Mouse (Mus musculus) spleen, adult 12 weeks (tissue): ENCODE data around the gene Jazf1.
A peak's percentile ranks its signal among the peaks of the same experiment; 100 is the strongest.

Experiments used
- DNase-seq: peaks from one replicate; pipeline ENCODE4 v3.0.0; 2022; ENCODE audit warnings: low spot score

Jazf1 gene

GRCm38 (mm10) chr6:53010286-53010685 is 58.1 kb downstream of the Jazf1 start:
- no peak for DNase-seq

DNA sequence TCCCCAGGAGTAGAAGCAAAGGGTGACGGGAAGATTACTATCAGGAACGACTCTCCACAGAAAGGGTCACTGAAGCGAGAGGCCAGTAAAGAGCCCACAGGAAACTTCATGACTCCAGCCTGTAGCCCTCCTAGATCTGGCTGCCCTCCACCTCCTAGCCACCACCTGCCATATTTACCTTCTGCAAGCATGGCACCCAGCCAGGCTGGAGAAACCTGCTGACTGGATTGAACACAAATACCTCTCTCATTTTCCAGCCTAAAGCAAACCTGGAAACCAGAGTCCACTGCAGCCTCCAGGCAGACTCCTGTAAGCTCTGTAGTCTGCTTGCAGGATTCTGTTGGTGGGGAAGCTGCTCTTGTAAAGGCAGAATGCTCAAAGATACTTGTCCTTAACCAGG is 62.4 kb downstream of the Jazf1 start:
- no peak for DNase-seq

GRCm38 (mm10) chr6:53005544-53005943 is 62.9 kb downstream of the Jazf1 start:
- DNase-seq, result no peak

GRCm38 (mm10) chr6:52990816-52991215 is 77.6 kb downstream of the Jazf1 start:
- DNase-seq, result no peak

DNA sequence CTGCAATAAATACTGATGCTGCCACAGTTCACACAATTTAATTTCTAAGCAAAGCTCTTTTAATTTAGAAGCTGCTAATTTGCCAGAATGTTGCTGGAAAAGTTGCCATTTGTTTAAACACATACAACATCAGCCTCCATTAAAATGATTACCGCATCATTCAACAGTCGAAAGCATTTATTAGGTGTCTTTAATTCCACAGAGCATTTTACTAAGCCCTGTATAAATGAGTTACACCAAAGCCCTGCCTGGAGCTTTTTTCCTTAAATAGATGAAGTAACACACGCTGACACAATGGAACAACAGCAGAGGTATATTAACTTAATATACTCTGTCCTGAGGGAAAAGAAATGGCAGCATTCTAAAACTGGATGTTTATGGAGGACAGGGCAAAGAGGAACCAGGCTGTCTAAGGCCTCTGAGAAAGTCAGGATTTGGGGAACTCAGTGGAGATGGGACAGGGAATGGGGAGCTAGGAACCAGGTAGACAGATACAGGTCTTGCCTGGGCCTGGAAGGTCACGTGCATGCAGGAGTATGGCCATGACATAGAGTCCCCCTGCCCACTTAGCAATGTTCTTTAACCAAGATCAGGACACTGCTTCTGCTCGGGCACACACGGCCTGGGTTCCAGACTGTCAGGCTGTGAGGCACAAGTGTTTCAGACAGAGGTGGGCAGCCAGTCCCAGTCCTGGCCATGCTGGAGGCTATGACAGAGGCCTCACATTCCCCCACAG is 80.4 kb downstream of the Jazf1 start:
- DNase-seq, result no peak

- DNase-seq, result no peak
Observed at GRCm38 (mm10) chr6:52987391-52987790, 81.0 kb downstream of the Jazf1 start.

DNA sequence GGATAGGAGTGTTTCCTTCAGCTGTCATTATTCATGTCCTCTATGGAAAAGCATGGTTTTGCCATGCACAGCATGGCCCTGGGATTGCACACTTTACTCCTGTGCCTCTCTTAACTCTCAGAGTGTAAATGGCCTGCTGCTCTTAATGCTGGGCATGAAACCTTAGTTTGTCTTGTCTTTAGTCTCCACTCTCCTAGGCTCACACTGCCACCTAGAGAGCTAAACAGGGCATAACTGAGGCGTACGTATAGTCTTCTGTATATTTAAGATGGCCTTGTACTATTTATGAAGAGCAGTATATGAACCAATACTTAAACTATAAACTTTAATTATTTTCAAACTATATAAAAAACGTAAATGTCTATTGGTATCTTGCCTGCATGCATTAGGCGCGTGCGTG is 86.3 kb downstream of the Jazf1 start:
- DNase-seq, result no peak

DNA sequence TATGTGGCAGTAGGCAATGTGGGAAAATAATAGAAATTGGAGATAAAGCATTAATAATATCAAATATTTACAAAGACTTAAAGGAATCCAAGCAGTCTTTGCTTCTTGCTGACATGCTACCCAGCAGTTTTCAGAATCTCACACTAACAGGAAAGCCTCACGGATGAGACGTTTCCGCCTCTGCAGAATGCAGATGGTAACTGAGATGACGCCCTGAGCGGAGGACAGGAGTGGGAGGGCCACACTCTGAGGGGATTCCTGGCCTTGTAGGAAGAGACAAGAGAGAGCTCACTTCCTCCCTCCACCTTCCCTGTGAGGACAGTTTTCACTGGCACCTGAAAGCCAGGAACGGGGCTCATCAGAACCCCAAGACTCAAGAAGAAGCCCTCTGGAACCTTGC is 88.9 kb downstream of the Jazf1 start:
- no peak for DNase-seq

DNA sequence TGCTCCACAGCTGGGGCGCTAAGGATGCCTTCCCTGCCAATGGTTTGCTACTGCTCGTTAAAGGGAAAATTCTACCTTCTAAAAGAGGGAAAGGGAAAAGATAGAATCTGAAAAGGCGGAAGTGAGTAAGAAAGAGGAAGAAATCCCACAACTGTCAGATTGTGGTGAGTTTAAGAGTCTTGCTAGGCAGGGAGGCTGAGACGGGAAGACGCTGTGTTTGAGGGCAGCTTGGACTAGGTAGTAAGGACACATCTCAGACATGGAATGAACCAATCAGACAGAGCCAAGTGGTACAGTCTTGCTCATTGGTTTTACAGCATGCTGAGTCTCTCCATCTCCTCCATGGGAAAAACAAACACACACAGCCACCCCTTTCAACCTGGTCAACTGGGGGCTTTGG is 95.1 kb downstream of the Jazf1 start:
- DNase-seq, result no peak

DNA sequence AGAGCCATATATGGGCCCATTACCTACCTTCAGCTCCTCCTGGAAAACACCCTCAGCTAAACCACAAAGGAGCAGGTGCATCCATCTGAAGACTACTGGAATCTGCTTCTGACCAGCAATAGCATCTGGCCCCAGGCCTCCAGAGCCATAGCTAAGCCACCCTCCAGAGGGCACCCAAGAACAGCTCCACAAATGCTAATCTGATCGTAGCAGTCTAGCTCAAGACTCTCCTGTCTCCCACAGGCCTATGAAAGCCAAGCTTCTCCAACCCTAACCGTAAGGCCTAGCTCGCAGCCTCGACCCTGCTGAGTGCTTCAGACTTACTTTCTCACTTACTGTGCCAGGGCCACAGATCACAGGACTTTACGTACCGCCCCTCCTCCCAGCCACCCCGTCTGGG is 96.3 kb downstream of the Jazf1 start:
- no peak for DNase-seq

- peak; percentile 8 for DNase-seq
Observed at GRCm38 (mm10) chr6:52969717-52970261, 98.6 kb downstream of the Jazf1 start.

- no peak for DNase-seq
Observed at GRCm38 (mm10) chr6:52968346-52968891, 100.0 kb downstream of the Jazf1 start.

DNA sequence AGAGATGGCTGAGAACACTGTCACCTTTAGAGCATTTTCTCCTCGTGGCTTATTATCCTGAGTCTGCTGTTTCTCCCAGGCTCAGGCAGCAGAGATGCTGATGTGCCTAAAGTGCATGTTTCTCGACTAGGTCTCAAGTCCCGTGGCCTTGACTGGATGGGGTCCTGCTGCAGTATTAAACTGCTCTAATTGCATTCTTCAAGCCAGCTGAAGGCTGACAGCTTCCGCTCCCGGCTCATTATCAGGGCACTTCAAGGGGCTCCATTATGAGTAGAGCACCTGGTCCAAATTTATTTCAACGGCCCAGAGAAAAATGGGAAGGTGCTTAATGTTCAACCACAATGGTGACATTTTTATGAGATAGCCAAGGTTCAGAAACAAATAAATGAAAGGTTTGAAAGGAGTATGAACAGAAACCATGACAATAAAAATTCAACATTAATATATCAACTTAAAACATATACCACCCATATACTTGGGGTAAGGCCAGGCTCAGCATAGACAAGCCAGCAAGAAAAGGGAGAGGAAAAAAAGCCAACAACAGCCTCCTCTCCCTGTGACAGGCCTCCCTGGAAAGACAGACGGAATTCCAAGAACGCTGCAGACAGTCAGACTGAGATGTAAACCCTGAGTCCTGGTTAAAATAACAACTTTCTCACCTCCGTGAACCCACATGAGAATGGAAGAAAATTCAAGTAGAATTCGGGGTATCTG is 100.7 kb downstream of the Jazf1 start:
- no peak for DNase-seq

DNA sequence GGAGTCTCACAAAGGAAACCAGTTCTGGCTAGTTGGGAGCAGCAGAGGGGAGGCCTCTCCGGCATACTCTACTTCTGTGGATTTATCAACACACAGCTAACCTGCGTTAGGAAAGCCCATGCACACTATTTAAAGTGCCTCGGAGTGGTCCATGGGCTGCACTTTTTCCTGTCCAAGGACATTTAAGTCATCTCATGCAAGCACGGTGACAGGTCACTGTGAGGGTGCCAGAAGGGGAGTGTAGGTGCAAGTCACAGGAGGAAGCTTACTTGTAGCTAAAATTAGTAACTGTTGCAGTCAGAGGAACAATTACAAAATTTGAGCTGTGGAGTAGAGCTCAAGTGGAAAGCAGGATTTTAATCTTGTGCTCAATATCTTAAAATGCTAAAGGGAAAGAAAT is 102.4 kb downstream of the Jazf1 start:
- no peak for DNase-seq

GRCm38 (mm10) chr6:52965340-52965739 is 103.1 kb downstream of the Jazf1 start:
- DNase-seq, result no peak

DNA sequence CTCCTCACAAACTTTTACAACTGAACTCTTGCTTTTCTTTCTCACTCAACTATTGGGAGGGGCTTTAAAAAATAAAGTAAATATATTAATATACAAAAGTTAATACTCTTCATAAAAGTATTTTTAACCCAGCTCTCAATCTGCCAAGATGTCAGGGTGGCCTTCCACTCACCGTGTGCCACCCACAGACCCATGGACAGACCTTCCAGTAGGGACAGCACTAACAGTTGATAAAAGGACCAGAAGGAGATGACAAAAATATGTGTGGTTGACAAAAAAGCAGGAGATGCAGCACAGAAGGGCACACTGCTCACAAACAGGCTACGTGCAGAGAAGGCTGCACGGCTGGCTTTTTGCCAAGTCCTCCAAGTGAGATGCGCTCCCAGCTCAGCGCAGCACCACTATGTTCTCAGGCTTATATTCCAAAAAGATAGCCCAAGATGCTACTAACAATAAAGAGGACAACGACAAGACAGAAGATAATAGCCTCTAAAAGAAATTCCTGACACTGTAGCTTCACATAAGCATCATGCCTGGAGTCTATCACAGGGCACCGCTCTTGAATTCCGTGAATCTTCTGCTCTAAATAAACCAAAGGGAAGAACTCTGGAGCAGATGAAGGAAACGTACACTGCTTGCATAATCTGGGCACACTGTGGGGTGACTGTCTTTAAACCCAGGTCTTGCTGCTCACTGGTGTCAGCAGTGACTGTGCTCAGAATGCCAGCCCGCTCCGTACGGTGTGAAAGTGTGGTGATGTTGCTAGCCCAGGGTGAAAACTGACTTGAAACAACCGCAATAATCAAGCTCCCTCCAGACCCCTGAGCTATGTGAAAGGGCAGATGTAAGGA is 104.4 kb downstream of the Jazf1 start:
- no peak for DNase-seq

- DNase-seq, result no peak
Observed at GRCm38 (mm10) chr6:52963430-52963732, 105.0 kb downstream of the Jazf1 start.

GRCm38 (mm10) chr6:52962600-52963429 is 105.6 kb downstream of the Jazf1 start:
- no peak for DNase-seq

DNA sequence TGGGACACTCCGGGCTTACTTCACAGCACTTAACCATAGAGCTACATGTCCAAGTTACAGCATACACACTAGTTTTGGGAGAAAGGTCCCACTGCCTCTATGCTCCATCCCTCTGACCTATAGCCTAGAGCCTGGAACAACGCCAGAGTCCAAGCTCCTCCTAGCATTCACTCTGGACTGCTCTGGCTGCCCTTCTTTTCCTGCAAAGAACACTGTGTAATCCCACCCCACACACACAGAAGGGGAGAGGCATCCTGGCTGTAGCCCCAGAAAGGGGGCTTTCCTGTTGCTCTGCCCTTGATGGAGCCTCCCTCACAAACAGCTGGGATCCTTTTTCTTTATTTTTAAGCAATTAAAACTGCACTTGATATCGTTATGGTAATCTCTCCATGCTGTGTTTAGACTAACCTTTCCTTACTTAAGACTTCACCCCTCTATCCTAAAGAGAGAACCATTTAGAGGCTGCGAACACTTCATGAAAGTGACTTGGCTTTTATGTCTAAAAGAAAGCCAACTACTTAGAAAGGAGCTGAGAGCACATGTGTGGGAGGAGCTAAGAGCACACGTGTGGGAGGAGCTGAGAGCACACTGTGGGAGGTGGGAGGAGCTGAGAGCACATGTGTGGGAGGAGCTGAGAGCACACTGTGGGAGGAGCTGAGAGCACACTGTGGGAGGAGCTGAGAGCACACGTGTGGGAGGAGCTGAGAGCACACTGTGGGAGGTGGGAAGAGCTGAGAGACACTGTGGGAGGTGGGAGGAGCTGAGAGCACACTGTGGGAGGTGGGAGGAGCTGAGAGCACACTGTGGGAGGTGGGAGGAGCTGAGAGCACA is 106.6 kb downstream of the Jazf1 start:
- no peak for DNase-seq

DNA sequence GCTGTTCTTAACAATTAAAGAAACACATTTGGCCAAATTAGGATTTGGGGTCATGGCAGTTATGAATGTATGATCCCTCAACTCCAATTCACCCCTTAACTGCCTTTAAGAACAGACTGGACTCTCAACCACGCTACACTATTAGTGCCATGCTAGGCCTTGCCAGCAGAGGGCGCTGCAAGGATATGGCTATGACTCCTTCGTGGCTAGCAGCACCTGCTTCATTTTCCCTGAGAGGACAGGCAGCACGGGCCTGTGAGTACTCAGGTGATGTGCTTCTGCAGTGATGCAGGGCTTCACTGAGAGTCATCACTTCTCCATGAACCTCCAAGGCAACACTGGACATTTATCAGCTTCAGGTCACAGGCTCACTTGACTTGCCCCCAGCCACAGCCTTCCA is 110.7 kb downstream of the Jazf1 start:
- peak; percentile 33 for DNase-seq

GRCm38 (mm10) chr6:52956131-52956530 is 112.3 kb downstream of the Jazf1 start:
- DNase-seq, result no peak
